Mouse (Mus musculus) CD4-positive, CD25-positive, alpha-beta regulatory T cell, adult 9 weeks (primary cell): ENCODE measurements around the gene Timp4. TPM values are rescaled to one million over a fixed set of nuclear protein-coding genes. Genes with fewer than 3 reads are reported as not detected.

Experiments
- polyA plus RNA-seq: library from polyadenylated mRNA; unstranded; fragments of 100-300 nt; shearing (Covaris generic); gene quantifications from one replicate; pipeline ENCODE4 v1.2.1, GENCODE M21; 2017

The Timp4 gene
- not detected for polyA plus RNA-seq

DNA sequence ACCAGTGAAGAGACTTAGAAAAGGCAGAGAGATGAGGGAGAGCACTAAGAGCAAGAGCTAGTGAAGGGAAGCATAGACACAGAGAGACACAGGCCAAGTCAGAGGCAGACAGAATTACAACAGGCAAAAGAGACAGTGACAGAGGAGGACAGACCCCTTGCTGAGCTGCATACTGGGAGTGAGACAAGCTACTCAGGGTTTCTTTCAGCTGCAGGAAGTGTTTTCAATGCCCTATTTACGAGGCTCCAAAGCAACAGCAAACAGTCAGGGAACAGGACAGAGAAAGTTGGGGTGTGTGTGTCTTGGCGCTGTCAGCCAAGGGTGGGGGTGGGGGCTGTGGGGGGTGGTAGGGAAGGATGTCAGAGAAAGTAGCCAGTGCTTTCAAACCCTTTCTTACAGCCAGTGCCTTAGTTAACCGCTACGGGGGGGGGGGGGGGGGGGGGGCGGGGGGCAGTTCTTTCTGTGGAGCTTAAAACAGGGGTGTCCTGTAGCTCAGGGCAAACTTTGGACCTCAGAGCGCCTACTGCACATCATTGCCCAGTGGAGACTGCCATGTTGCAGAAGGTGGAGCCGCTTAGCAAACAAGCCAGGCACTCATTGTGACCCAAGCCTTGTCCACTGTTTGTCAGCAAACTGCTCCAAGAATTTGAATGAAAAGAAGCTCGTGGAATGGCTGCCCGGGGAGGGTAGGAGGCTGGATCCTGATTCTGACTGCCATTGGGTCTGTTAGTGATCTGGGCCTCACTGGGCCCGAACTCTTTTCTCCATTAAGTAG lies at the start of gene Timp4:
Gene Timp4, minus strand, starts transcription at position 107 of the 775 bp plus-strand sequence.

DNA sequence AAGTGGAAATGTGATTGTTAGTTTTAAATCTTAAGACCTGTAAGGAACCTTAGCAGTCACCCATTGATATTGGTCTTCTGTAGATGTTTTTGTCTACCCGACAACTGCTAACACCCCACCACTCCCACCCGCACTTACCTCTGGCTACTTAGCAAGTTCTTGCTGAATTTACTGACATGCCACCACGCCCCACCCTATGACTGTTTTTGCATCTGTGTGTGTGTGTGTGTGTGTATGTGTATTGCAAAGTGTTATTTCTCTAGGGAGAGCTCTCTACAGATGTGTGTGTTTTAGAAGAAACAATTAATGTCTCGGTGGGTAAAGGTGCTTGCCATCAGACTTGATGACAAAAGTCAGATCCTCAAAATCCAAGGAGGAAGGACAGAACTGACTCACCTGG lies 25.0 kb downstream of the Timp4 start, which contains the start of gene Gm17482:
Gene Gm17482, plus strand, starts transcription at position 301 of the 400 bp plus-strand sequence.

Other genes with a start within 250 kb of the Timp4 start
- 27.0 TPM for gene Tamm41, start 214.3 kb downstream of the Timp4 start, polyA plus RNA-seq
- not detected for gene Syn2, start 117.3 kb downstream of the Timp4 start, polyA plus RNA-seq
- gene Gm17482, start 24.9 kb downstream of the Timp4 start, polyA plus RNA-seq, result not detected
- 0.81 TPM for gene Pparg, start 108.7 kb upstream of the Timp4 start, polyA plus RNA-seq